Mouse (Mus musculus): Measurements from ENCODE around the gene Adamts18.

DNA sequence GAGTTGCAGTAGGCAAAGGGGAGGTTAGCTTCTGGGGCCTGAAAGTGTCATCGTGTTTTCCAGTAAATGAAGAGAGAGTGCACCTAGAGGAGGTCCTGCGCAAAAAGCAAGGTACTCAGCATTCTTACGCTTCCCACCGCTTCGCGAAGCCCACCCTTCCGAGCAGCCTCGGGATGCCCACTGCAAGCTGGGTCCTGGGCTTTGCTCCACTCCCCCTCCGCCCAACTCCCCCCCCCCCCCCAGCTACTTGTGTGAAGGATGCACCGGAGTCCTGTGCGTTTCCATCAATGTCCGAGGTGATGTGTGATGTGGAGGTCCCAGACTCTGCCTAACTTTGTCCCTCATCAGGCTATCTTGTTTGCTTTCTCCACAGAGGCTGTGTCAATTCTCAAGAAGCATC lies 196.1 kb downstream of the Adamts18 start:
- TF ChIP-seq CTCF (IDR thresholded peaks at IDR 0.05; ENCODE audit: borderline replicate concordance, extremely low read depth, insufficient read depth, insufficient read length) = no peak
- TF ChIP-seq POLR2A (IDR thresholded peaks at IDR 0.05; ENCODE audit: borderline replicate concordance, extremely low read depth, insufficient read depth, insufficient read length, poor library complexity, severe bottlenecking) = no peak
